Mouse (Mus musculus): Measurements from ENCODE around the gene Aqp9. TPM values are rescaled to one million over a fixed set of nuclear protein-coding genes. Genes with fewer than 3 reads are reported as not detected.

The Aqp9 gene
- polyA plus RNA-seq, 1 experiment from 2014 or later: 0.18 TPM

DNA sequence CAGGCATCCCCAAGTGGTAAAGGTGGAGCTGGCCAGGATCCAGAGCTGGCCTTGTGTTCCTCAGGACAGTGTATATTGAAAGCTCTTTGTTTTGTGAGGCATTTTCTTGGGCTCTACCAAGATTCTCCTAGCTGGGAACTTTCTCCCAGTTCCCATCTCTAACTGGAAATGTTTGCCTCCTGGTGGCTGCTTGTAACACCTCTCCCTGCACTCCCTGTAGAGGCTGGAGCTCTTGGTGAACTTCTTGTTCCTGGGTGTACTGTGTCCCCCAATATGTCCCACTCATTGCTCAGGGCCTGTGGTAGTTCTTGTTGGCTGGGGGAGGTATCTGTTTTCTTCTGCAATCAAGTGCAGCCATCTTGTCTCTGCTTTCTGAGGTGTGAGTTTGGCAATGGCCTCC, 104.9 kb downstream of the Aqp9 start:
- no peak overlapping the region for H3K9ac ChIP-seq
- H3K36me3 ChIP-seq: no peaks in the 10 kb centered on the region
- H3K9me3 ChIP-seq (replicated peaks): no peaks in the 10 kb centered on the region
- no peaks in the 10 kb centered on the region for H3K27me3 ChIP-seq (replicated peaks)
- no peak for ATAC-seq (ENCODE audit: insufficient number of reproducible peaks, low FRiP score)
- H3K4me1 ChIP-seq (replicated peaks): peaks cover 5% of the 10 kb centered on the region; the same call in 1 of the 2 replicates
- H3K27ac ChIP-seq (ENCODE audit: poor library complexity, severe bottlenecking): no peak overlapping the region
- no peak overlapping the region for H3K4me3 ChIP-seq
- no peak overlapping the region for H3K4me2 ChIP-seq

DNA sequence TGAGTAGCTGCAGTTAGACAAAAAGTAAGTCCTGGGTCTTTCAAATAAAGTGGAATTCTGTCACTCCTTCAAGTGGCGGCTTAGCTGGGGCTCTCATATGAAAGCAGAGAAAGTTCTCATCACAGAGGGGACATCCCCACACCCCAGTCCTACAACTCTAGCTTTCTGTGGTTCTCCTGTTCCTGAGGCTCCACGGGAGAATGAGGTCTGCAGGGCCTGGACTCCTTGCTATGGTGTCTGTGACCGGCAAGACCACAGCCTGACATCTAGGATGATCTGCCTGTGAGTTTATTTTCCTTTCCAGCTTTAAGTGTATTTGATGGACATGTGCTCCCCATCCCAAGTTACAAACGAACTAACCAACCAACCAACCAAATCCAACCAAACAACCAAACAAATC, 105.5 kb downstream of the Aqp9 start:
- Histone ChIP-seq H3K4me2 (no peak overlapping the region), H3K4me1 (replicated peaks) (peaks cover 6% of the 10 kb centered on the region; the same call in 1 of the 2 replicates), H3K27ac (ENCODE audit: poor library complexity, severe bottlenecking) (no peak overlapping the region), H3K4me3 (no peak overlapping the region), H3K27me3 (replicated peaks) (no peaks in the 10 kb centered on the region), H3K36me3 (no peaks in the 10 kb centered on the region), H3K9ac (no peak overlapping the region), H3K9me3 (replicated peaks) (no peaks in the 10 kb centered on the region)
- 72% methylated on average over 4 of the region's 4 CpGs for WGBS
- ATAC-seq (ENCODE audit: insufficient number of reproducible peaks, low FRiP score): no peak

DNA sequence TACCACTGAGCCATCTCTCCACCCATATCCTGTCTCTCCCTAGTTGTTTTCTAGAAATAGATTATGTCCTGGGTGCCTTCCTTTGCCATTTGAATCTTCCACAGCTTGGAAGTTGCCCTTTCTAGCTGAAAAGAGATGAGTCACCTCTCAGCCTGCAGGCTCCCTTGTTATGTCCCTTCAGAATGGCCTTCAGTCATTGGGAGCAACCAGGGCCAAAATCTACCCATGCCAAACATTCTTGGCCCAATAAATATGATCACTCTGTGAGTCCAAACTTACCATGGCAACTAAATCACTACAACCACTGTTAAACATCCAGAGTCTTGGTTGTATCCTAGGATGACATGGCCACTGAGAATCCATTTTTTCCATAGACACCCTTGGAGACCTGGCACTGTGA, 106.2 kb downstream of the Aqp9 start:
- Histone ChIP-seq H3K9ac (no peak overlapping the region), H3K36me3 (no peaks in the 10 kb centered on the region), H3K27ac (ENCODE audit: poor library complexity, severe bottlenecking) (no peak overlapping the region), H3K27me3 (replicated peaks) (no peaks in the 10 kb centered on the region), H3K4me3 (no peak overlapping the region), H3K9me3 (replicated peaks) (no peaks in the 10 kb centered on the region), H3K4me1 (replicated peaks) (peaks cover 6% of the 10 kb centered on the region; the same call in 1 of the 2 replicates), H3K4me2 (no peak overlapping the region)
- no peak for ATAC-seq (ENCODE audit: insufficient number of reproducible peaks, low FRiP score)

Other genes starting within 250 kb of the Aqp9 start
- gene Lipc, start 216.5 kb downstream of the Aqp9 start, polyA plus RNA-seq (2016; fragmentation: Nextera tagmentation; extraction: Ambion mirVana): 0.22 and 1.00 TPM in 2 replicates
- 34.9 and 35.6 TPM in 2 replicates for gene Aldh1a2, start 47.1 kb upstream of the Aqp9 start, polyA plus RNA-seq (2016; fragmentation: Nextera tagmentation; extraction: Ambion mirVana)

Measured in heart, embryonic 12.5 days (tissue).